Mouse (Mus musculus) adipocyte (in vitro differentiated cells): ENCODE results near the gene 1700023F06Rik.
"Not testable (repeated sequence)": the region's sequence is repeated elsewhere in the genome, so short reads cannot be mapped to it uniquely, and the experiment has no call there.

ENCODE experiments used
- DNase-seq: peaks from one replicate; pipeline ENCODE4 v3.0.0-alpha.2; 2016; ENCODE audit warnings: low spot score

1700023F06Rik gene

GRCm38 (mm10) chr11:103222718-103223117 lies 14.4 kb upstream of the 1700023F06Rik start:
- not testable (repeated sequence) for DNase-seq

DNA sequence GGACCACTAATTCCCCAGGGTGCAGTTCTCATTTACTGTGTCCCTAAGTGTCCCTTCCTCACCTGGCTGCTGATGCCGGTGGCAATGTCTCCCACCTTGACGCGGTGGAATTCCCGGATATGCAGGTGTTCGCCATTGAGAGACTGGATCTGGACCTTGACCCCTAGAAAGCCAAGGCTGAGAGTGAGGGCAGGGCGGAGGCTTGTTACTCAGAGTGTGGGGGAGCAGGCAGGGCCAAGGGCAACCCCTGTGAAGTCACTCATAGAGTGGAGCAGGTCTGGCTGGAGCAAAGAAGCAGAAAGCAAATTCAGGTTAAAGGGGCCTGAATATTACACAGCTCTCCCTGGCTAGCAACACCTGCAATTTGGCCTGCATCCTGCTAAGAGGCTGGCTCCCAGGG lies 13.1 kb upstream of the 1700023F06Rik start:
- DNase-seq: no peak

GRCm38 (mm10) chr11:103219995-103220394 lies 11.6 kb upstream of the 1700023F06Rik start:
- DNase-seq: no peak

- DNase-seq: no peak
Observed at GRCm38 (mm10) chr11:103219259-103219658, 10.9 kb upstream of the 1700023F06Rik start.

DNA sequence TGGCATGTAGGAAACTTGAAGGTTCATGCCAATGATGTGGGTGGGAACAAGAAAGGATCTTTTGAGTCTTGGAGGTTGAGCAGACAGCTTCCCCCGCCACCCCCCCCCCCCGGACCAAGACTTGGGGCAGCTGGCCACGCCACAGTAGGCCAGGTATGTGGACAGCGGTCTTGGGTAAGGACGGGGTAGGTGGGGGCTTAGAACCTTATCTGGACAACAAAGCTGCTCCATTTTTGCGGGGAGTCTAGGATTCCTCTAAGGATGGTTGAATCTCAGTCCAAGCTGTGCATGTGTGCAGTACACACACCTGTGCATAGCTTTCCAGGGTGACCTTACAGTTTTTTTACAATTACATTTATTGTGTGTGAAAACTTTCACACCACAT lies 10.2 kb upstream of the 1700023F06Rik start:
- no peak for DNase-seq

GRCm38 (mm10) chr11:103217790-103218516 lies 9.6 kb upstream of the 1700023F06Rik start, which contains the start of gene Spata32:
Gene Spata32 (minus strand): TSS chr11:103218432.
- no peak for DNase-seq

DNA sequence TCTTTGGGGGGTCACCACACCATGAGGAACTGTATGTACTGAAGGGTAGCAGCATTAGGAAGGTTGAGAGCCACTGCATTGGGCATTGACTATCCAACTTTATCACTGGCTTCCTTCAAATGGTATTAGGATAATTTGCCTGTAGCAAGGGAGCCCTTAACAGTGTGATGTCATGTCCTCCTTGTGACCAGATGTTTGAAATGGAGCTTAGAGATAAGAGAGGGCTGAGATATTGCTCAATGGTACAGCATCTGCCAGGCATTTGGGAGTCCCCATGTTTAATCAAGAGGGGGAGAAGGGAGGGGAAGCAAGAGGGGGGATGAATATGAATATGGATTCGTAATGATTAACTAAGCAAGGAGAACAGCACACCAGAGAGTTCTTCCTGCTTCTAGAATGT lies 7.0 kb upstream of the 1700023F06Rik start:
- no peak for DNase-seq

DNA sequence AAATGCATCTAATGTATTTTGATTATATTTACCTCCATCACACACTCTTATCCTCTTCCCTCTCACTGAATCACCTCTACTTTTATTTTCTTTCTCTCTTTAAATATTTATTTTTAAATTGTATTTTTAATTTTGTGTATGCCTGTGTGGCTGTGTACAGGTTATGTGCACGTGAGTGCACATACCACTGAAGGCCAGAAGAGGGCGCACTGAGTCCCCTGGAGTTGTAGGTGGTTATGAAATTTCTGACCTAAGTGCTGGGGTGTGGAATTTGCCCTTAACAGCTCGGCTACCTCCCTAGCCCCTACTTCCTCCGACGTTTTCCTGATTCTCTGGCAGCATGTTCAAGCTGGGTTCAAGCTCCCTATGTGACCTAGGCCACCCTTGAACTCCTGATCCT lies 5.4 kb upstream of the 1700023F06Rik start:
- DNase-seq: no peak

- no peak for DNase-seq
Observed at GRCm38 (mm10) chr11:103210291-103210690, 1.9 kb upstream of the 1700023F06Rik start.

GRCm38 (mm10) chr11:103206203-103206602 lies 2.2 kb downstream of the 1700023F06Rik start:
- DNase-seq: no peak

DNA sequence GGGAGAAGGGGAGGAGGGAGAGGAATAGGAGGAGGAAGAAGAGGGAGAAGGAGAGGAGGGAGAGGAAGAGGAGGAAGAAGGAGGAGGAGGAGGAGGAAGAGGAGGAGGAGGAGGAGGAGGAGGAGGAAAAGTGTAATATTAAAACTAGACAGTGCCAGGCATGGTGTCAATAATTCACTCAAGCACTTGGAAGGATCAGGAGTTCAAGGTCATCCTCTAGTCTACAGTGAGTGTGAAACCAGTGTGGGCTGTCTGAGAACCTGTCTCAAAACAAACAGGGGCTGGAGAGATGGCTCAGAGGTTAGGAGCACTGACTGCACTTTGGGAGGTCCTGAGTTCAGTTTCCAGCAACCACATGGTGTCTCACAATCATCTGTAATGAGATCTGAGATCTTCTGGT lies 6.0 kb downstream of the 1700023F06Rik start:
- DNase-seq: no peak

GRCm38 (mm10) chr11:103201664-103202063 lies 6.7 kb downstream of the 1700023F06Rik start:
- peak; percentile 55 for DNase-seq

DNA sequence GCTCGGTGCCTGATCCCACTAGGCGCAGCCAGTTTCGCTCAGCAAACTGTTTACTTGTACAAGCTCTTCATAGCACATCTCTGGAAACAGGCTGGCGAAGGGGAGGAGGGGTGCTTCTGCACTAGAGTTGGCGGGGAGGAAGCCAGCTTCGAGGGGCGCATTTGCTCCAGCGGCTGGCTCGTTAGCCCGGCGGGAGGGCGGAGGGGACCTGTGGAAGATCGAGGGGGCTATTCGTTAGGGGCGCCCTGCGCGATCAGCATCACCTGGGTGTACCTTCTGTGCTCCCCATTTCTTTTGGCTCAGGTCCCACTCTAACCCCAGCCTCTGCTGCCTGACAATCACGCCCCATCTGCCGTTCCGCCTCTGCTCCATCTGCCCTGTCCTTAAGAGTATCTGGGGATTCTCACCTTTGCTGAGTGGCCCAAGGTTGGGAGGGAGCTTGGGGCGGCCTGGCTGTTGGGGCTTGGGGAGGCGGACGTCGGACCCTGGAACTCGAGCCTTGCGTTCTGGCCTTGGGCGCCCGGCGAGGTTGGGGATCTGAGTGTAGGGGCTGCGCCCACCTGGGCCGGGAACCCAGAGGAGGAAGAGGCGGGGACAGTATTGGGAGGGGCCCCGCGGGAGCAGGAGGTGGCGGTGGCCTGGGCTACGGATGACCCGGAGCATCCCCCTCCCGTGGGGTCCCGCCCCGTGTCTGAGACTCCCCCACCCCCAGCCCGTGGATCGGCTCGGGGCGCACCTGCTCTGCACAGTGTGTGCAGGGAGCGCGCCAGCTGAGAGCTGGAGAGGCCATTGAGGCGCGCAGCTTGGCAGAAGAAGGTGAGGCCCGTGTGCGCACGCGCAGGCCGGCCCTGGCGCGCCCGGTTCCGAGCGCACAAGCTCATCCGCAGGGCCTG lies 9.2 kb downstream of the 1700023F06Rik start:
- no peak for DNase-seq

- DNase-seq: no peak
Observed at GRCm38 (mm10) chr11:103198339-103198738, 10.0 kb downstream of the 1700023F06Rik start.

DNA sequence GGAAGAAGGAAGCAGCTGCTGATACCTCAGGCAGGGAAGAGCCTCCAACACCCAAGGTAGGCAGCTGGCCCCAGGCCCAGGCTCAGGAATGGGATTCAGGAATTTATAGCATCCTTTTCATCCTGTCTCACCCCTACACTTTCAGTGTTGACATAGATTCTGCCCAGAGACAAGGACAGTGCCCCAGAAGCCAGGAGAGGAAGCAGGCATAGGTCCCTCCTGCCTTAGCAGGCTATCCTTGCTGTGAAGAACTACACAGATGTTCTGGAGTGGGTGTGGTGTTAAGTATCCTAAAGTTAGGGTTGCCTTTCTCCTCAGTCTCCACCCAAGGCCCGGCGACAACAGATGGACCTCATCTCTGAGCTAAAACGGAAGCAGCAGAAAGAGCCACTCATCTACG lies 11.0 kb downstream of the 1700023F06Rik start:
- DNase-seq: no peak

DNA sequence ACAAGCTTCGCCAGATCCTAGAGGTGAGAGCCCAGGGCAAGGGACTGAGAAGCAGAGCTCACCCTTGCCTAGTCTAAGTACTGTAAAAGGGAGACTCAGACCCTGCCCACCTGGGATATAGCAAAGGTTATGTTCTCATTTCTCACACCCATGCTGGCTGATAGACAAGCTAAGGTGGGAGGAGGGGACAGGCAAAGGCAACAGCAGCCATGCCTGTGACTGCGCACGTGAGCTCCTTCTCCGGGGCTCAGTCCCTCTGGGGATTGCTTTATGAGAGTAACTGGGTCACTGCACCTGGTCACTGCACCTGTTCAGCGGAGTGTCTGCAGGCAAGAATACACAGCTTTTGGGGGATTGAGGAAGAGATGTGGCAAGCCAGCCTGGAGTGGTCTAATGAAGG lies 12.7 kb downstream of the 1700023F06Rik start:
- DNase-seq: no peak

GRCm38 (mm10) chr11:103195236-103195635 lies 13.1 kb downstream of the 1700023F06Rik start:
- no peak for DNase-seq

DNA sequence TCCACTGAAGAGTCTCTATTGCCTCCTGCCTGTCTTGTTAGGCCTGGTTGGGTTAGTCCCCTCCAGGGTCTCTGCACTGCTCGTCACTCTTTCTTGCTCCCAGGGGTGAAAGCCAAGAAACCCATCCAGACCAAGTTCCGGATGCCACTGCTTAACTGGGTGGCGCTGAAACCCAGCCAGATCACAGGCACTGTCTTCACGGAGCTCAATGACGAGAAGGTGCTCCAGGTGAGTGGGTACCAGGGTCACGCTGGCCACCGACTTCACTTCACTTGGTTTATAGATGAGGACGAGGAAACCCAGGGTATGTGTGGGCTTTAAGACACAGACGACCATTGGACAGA lies 14.6 kb downstream of the 1700023F06Rik start:
- DNase-seq: no peak

DNA sequence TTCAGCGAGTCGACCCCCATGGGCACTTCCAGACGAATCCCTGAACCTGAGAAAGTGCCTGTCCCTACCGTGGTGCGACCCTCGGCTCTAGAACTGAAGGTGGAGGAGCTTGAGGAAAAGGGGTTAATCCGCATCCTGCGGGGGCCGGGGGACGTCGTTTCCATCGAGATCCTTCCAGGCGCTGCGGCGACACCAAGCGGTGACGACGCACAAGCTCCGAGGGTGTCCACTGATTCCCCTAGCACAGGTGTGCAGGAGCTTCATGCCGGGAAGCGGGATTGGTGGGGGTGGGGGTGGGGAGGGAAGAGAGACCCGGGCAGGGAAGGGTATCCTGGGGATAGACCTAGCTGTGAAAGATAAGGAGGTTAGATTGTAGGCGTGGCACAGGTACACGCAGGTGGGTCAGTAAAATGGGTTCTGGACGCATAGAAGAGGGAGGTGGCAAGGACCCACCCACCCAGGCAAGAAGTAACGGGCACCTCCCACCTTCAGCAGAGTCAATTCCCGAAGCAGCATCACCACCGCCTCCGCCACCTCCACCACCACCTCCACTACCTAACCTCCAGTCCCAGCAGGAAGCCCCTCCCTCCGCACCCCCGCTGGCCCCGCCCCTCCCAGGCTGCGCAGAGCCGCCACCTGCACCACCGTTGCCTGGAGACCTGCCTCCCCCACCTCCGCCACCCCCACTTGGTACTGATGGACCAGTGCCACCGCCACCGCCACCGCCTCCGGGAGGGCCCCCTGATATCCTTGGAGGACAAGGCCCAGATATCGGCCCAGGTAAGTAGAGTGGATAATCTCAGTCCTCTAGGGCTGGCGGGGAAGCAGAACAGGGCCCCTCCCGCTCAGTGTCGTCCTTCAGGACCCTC lies 15.2 kb downstream of the 1700023F06Rik start:
- no peak for DNase-seq

- no peak for DNase-seq
Observed at GRCm38 (mm10) chr11:103192230-103192955, 16.0 kb downstream of the 1700023F06Rik start.

DNA sequence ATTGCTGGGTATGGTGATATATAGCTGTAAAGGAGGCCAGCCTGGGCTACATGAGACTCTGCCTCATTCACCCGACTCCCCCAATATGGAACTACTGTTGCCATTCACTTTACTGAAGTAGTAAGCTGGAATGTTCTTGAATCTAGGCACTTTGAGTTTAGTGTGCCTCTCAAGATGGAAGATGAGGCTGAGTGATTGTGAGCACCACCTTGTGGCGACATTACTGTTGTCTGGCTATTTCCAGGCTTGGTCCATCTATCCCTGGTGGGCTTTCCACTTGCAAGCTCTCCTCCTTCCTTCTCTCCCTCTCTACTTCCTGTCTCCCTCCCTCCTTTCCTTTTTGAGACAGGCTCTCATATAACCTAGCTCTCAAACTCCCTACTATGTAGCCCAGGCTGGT lies 23.5 kb downstream of the 1700023F06Rik start:
- peak; percentile 40 for DNase-seq

GRCm38 (mm10) chr11:103181911-103182310 lies 26.4 kb downstream of the 1700023F06Rik start:
- no peak for DNase-seq
